Mouse (Mus musculus) myocyte (in vitro differentiated cells): Measurements from ENCODE around the gene Trip4. TPM values are rescaled to one million over a fixed set of nuclear protein-coding genes. Genes with fewer than 3 reads are reported as not detected.

Experiments used
- H3K27me3 ChIP-seq: one replicate; pipeline ENCODE4 v1.6.1; 2011; ENCODE audit not compliant: control insufficient read depth, insufficient read depth, insufficient read length
- H3K36me3 ChIP-seq: one replicate; pipeline ENCODE4 v1.6.1; 2011; ENCODE audit not compliant: control insufficient read depth, insufficient read depth
- H3K4me2 ChIP-seq: one replicate; pipeline ENCODE4 v1.6.1; 2011; ENCODE audit warnings: low read depth, control low read depth
- H3K4me3 ChIP-seq: one replicate; pipeline ENCODE4 v1.5.1; 2011; ENCODE audit warnings: mild to moderate bottlenecking, control low read depth, moderate library complexity
- H3K79me2 ChIP-seq: one replicate; pipeline ENCODE4 v1.6.1; 2011; ENCODE audit not compliant: control insufficient read depth, insufficient read depth
- H3ac ChIP-seq: one replicate; pipeline ENCODE4 v1.6.1; 2011; ENCODE audit not compliant: control insufficient read depth, insufficient read length
- CEBPB ChIP-seq: IDR thresholded peaks from 2 replicates; pipeline ENCODE4 v1.6.1; 2011; ENCODE audit warnings: mild to moderate bottlenecking, moderate library complexity; ENCODE audit not compliant: poor library complexity, insufficient read depth, severe bottlenecking
- E2F4 ChIP-seq: IDR thresholded peaks from one replicate; pipeline ENCODE4 v1.6.1; 2011; ENCODE audit warnings: mild to moderate bottlenecking, control low read depth, moderate library complexity; ENCODE audit not compliant: insufficient read depth
- MAX ChIP-seq: IDR thresholded peaks from one replicate; pipeline ENCODE4 v1.6.1; 2011; ENCODE audit warnings: low read depth, mild to moderate bottlenecking, control low read depth
- MYOD1 ChIP-seq, 3 experiments: IDR thresholded peaks; one replicate each; pipeline ENCODE4 v1.6.1; 2011; ENCODE audit warnings: control low read depth in 2 of 3, low read depth in 2 of 3, mild to moderate bottlenecking in 2 of 3, moderate library complexity in 1 of 3; ENCODE audit not compliant: insufficient read length in 2 of 3, control insufficient read depth in 1 of 3
- MYOG ChIP-seq, 3 experiments: IDR thresholded peaks; one replicate each; pipeline ENCODE4 v1.6.1; 2011; ENCODE audit warnings: control low read depth in 2 of 3, low read depth in 2 of 3, mild to moderate bottlenecking in 2 of 3; ENCODE audit not compliant: insufficient read length in 2 of 3, control insufficient read depth in 1 of 3, insufficient read depth in 1 of 3
- POLR2A ChIP-seq: IDR thresholded peaks from one replicate; pipeline ENCODE4 v1.6.1; 2011; ENCODE audit warnings: low read depth, mild to moderate bottlenecking, control low read depth, moderate library complexity; ENCODE audit not compliant: insufficient read length
- POLR2AphosphoS2 ChIP-seq: IDR thresholded peaks from one replicate; pipeline ENCODE4 v1.6.1; 2011; ENCODE audit warnings: low read depth, control low read depth; ENCODE audit not compliant: insufficient read length
- REST ChIP-seq: IDR thresholded peaks from one replicate; pipeline ENCODE4 v1.6.1; 2011; ENCODE audit warnings: mild to moderate bottlenecking, control low read depth, moderate library complexity; ENCODE audit not compliant: insufficient read depth, insufficient read length
- SRF ChIP-seq: IDR thresholded peaks from one replicate; pipeline ENCODE4 v1.6.1; 2011; ENCODE audit warnings: low read depth; ENCODE audit not compliant: control insufficient read depth, insufficient read length
- TCF12 ChIP-seq: IDR thresholded peaks from one replicate; pipeline ENCODE4 v1.6.1; 2011; ENCODE audit warnings: mild to moderate bottlenecking, control low read depth; ENCODE audit not compliant: poor library complexity, insufficient read depth, severe bottlenecking
- TCF3 ChIP-seq: IDR thresholded peaks from one replicate; pipeline ENCODE4 v1.6.1; 2011; ENCODE audit warnings: low read depth, control low read depth; ENCODE audit not compliant: insufficient read length
- USF1 ChIP-seq: IDR thresholded peaks from one replicate; pipeline ENCODE4 v1.6.1; 2011; ENCODE audit warnings: low read depth, mild to moderate bottlenecking, control low read depth, moderate library complexity
- polyA plus RNA-seq: library from polyadenylated mRNA; unstranded; fragments of >200 nt; fragmentation: generic; extraction: Trizol; gene quantifications from one replicate; pipeline ENCODE4 v1.2.1, GENCODE M21; 2012; ENCODE audit warnings: missing spikeins

The Trip4 gene
- polyA plus RNA-seq, 1 experiment = 9.0 TPM

GRCm38 (mm10) chr9:65807818-65808217, 100.8 kb downstream of the Trip4 start:
- no peaks in the 10 kb centered on the region for H3K27me3 ChIP-seq
- peaks cover 75% of the 10 kb centered on the region for H3K79me2 ChIP-seq
- no peak for TF ChIP-seq MYOG (IDR thresholded peaks at IDR 0.05; ENCODE audit: control insufficient read depth in 1 of 3, insufficient read depth in 1 of 3, insufficient read length in 2 of 3, low read depth in 2 of 3)
- TF ChIP-seq TCF12 = no peak
- no peak for TF ChIP-seq REST
- no peak for TF ChIP-seq SRF
- no peak for TF ChIP-seq MYOD1 (IDR thresholded peaks at IDR 0.05; ENCODE audit: control insufficient read depth in 1 of 3, insufficient read length in 2 of 3, low read depth in 2 of 3)
- no peak for TF ChIP-seq E2F4
- no peak for TF ChIP-seq MAX
- no peak for TF ChIP-seq POLR2AphosphoS2
- TF ChIP-seq CEBPB = no peak
- TF ChIP-seq TCF3 = no peak
- no peak for TF ChIP-seq USF1
- TF ChIP-seq POLR2A = no peak
- no peak overlapping the region for H3ac ChIP-seq
- no peak overlapping the region for H3K4me2 ChIP-seq
- no peak overlapping the region for H3K4me3 ChIP-seq
- no peaks in the 10 kb centered on the region for H3K36me3 ChIP-seq

GRCm38 (mm10) chr9:65807251-65807650, 101.3 kb downstream of the Trip4 start:
- TF ChIP-seq E2F4 = no peak
- TF ChIP-seq USF1 = no peak
- TF ChIP-seq TCF3 = no peak
- no peak for TF ChIP-seq MYOG (IDR thresholded peaks at IDR 0.05; ENCODE audit: control insufficient read depth in 1 of 3, insufficient read depth in 1 of 3, insufficient read length in 2 of 3, low read depth in 2 of 3)
- TF ChIP-seq POLR2AphosphoS2 = no peak
- no peak for TF ChIP-seq MYOD1 (IDR thresholded peaks at IDR 0.05; ENCODE audit: control insufficient read depth in 1 of 3, insufficient read length in 2 of 3, low read depth in 2 of 3)
- no peak for TF ChIP-seq SRF
- no peak overlapping the region for H3ac ChIP-seq
- no peaks in the 10 kb centered on the region for H3K36me3 ChIP-seq
- H3K4me2 ChIP-seq = no peak overlapping the region
- H3K27me3 ChIP-seq = no peaks in the 10 kb centered on the region
- H3K4me3 ChIP-seq = no peak overlapping the region
- H3K79me2 ChIP-seq = peaks cover 74% of the 10 kb centered on the region

- H3K79me2 ChIP-seq = peaks cover 51% of the 10 kb centered on the region
- no peak overlapping the region for H3ac ChIP-seq
- H3K4me3 ChIP-seq = no peak overlapping the region
- no peak overlapping the region for H3K4me2 ChIP-seq
- TF ChIP-seq TCF3 (no peak), MAX (no peak), SRF (no peak), REST (no peak), MYOD1 (IDR thresholded peaks at IDR 0.05; ENCODE audit: control insufficient read depth in 1 of 3, insufficient read length in 2 of 3, low read depth in 2 of 3) (no peak), USF1 (no peak), POLR2AphosphoS2 (no peak), MYOG (IDR thresholded peaks at IDR 0.05; ENCODE audit: control insufficient read depth in 1 of 3, insufficient read depth in 1 of 3, insufficient read length in 2 of 3, low read depth in 2 of 3) (no peak), TCF12 (no peak), POLR2A (no peak), CEBPB (no peak), E2F4 (no peak)
- no peaks in the 10 kb centered on the region for H3K27me3 ChIP-seq
- H3K36me3 ChIP-seq = no peaks in the 10 kb centered on the region
These were observed 108.8 kb downstream of the Trip4 start for GRCm38 (mm10) chr9:65799770-65800169.

GRCm38 (mm10) chr9:65795651-65796050, 112.9 kb downstream of the Trip4 start:
- peaks cover 43% of the 10 kb centered on the region for H3K79me2 ChIP-seq
- no peak overlapping the region for H3ac ChIP-seq
- no peak overlapping the region for H3K4me2 ChIP-seq
- H3K36me3 ChIP-seq = no peaks in the 10 kb centered on the region
- H3K4me3 ChIP-seq = no peak overlapping the region
- TF ChIP-seq USF1 (no peak), POLR2AphosphoS2 (no peak), REST (no peak), MAX (no peak), POLR2A (no peak), TCF3 (no peak), MYOG (IDR thresholded peaks at IDR 0.05; ENCODE audit: control insufficient read depth in 1 of 3, insufficient read depth in 1 of 3, insufficient read length in 2 of 3, low read depth in 2 of 3) (no peak), E2F4 (no peak), SRF (no peak), MYOD1 (IDR thresholded peaks at IDR 0.05; ENCODE audit: control insufficient read depth in 1 of 3, insufficient read length in 2 of 3, low read depth in 2 of 3) (no peak), TCF12 (no peak), CEBPB (no peak)
- no peaks in the 10 kb centered on the region for H3K27me3 ChIP-seq
